8 mouse cellular contexts compared by ENCODE assay signal in the genomic region with DNA sequence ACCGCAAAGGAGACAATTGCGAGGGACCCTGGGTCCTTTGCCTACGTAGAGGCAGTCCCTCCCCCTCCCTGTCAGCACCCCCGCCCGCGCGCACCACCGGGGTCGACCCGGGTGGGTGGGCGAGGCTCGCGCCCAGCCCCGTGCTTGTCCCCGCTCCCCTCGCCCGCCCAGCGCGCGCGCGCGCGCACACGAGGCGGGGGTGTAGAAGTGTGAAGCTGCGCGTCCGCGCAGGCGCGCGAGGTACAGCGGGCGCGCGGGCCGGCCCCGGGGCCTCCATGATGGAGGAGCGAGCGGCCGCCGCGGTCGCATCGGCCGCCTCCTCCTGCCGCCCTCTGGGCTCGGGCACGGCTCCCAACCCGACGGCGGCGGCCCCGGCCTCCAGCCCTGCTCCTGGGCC. TPM values are rescaled to one million over a fixed set of nuclear protein-coding genes. Genes with fewer than 3 reads are reported as not detected.
DNase-seq lines count a peak whose midpoint lies in the region; ATAC-seq lines count a peak whose summit lies in the region.

No protein-coding gene starts in this region.

- DNase-seq in T-cell, adult 2 months (ENCODE audit: low spot score) = peak; percentile 74
- DNase-seq in cerebellum, adult 9-10 months = peak; percentile 81
- peak; percentile 95 for DNase-seq in hindbrain, embryonic 11.5 days (ENCODE audit: low spot score)
- DNase-seq in layer of hippocampus, postnatal 36 days = peak; percentile 75 to 77
- peak; percentile 81 for DNase-seq in lung, postnatal 36 days
- DNase-seq in right cerebral cortex, adult 18-20 months = peak; percentile 85
- DNase-seq in urinary bladder, postnatal 4 days (ENCODE audit: low spot score in 2 of 2) = peak; percentile 75 to 76

- peak overlapping the region; percentile 98 for H3K4me3 ChIP-seq in hindbrain, embryonic 11.5 days (ENCODE audit: low read depth, low read length)

- peaks cover 17% of the 10 kb centered on the region for H3K27me3 ChIP-seq in hindbrain, embryonic 11.5 days (ENCODE audit: control insufficient read depth, insufficient read depth, low read length)

- ATAC-seq in frontal cortex, adult (ENCODE audit: low TSS enrichment) = peak; percentile 28
- ATAC-seq in hindbrain, embryonic 11.5 days (ENCODE audit: low FRiP score) = peak; percentile 75

- WGBS in hindbrain, embryonic 11.5 days = under 1% methylated on average over 15 of the region's 55 CpGs

- H3K9me3 ChIP-seq in hindbrain, embryonic 11.5 days (ENCODE audit: control insufficient read depth, low read length) = no peaks in the 10 kb centered on the region

- H3K27ac ChIP-seq in hindbrain, embryonic 11.5 days (ENCODE audit: low read depth, low read length) = peak overlapping the region; percentile 99

- peaks cover 27% of the 10 kb centered on the region for H3K4me1 ChIP-seq in hindbrain, embryonic 11.5 days (replicated peaks; ENCODE audit: control insufficient read depth, insufficient read depth, low read length)

- peak overlapping the region; percentile 92 for H3K4me2 ChIP-seq in hindbrain, embryonic 11.5 days (replicated peaks; ENCODE audit: low read depth, low read length)

- H3K9ac ChIP-seq in hindbrain, embryonic 11.5 days (ENCODE audit: low read depth, low read length) = peak overlapping the region; percentile 100

- no peaks in the 10 kb centered on the region for H3K36me3 ChIP-seq in hindbrain, embryonic 11.5 days (ENCODE audit: control insufficient read depth, insufficient read depth, low read length)

RNA-seq across cellular contexts. Expression of a gene that starts 0.4 kb away (rescaled TPM):
- 112 and 130 TPM in 2 replicates for polyA plus RNA-seq in hindbrain, embryonic 11.5 days (2014; fragmentation: Nextera tagmentation; extraction: Ambion mirVana)
- total RNA-seq in layer of hippocampus, postnatal 36 days (2021) = 100 to 1,000 TPM; 288 to 292 TPM

RNA-seq across cellular contexts. Expression of a gene that starts 0.5 kb away (rescaled TPM):
- polyA plus RNA-seq in hindbrain, embryonic 11.5 days (2014; fragmentation: Nextera tagmentation; extraction: Ambion mirVana) = 21.9 and 22.7 TPM in 2 replicates
- total RNA-seq in layer of hippocampus, postnatal 36 days (2021) = 10 to 100 TPM; 41.8 to 44.7 TPM

RNA-seq across cellular contexts. Expression of a gene that starts 26.6 kb away (rescaled TPM):
- 8.8 and 9.4 TPM in 2 replicates for polyA plus RNA-seq in hindbrain, embryonic 11.5 days (2014; fragmentation: Nextera tagmentation; extraction: Ambion mirVana)
- total RNA-seq in layer of hippocampus, postnatal 36 days (2021) = 1 to 10 TPM; 5.8 to 8.2 TPM

RNA-seq across cellular contexts. Expression of a gene that starts 34.9 kb away (rescaled TPM):
- 15.0 and 15.1 TPM in 2 replicates for polyA plus RNA-seq in hindbrain, embryonic 11.5 days (2014; fragmentation: Nextera tagmentation; extraction: Ambion mirVana)
- total RNA-seq in layer of hippocampus, postnatal 36 days (2021) = 1 to 10 TPM; 2.1 to 2.7 TPM

RNA-seq across cellular contexts. Expression of a gene that starts 59.0 kb away (rescaled TPM):
- polyA plus RNA-seq in hindbrain, embryonic 11.5 days (2014; fragmentation: Nextera tagmentation; extraction: Ambion mirVana) = 7.6 and 8.0 TPM in 2 replicates
- 100 to 1,000 TPM; 146 to 149 TPM for total RNA-seq in layer of hippocampus, postnatal 36 days (2021)

Comparison
In these comparisons a context has a peak if more than half of its experiments do, and no peak if none do; other contexts are left out.
1. Peak in every context shown above with its lines: DNase-seq, ATAC-seq, H3K4me3 ChIP-seq and H3K27ac ChIP-seq.